ENCODE assay signal across 17 mouse cellular contexts in the genomic region with DNA sequence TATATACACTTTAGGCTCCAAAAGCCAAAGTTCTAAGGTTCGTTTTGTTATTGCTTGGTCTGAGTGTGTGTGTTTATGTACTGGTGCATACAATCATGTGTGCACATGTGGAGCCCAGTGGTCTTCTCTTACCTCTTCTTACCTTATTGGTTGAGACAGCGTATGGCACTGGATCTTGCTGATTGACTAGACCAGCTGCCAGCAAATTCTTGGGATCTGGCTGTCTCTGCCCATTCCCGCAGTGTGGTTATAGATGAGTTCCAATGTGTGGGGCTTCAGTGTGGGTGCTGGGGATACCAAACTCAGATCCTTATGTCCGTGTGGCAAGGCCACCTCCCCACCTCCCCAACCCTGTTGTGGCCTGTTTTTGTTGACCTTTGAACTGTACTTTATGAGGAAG.
"Had no signal": no experiment of that assay in that cellular context is flagged by ENCODE, and none has a peak within 500 bp of the region (broad histone marks: within the 10 kb centered on the region; RNA-seq: fewer than 3 reads in every experiment).

No protein-coding gene starts in this region.

- H3K9ac ChIP-seq: limb, embryonic 13.5 days; liver, embryonic 12.5 days; liver, embryonic 15.5 days; midbrain, embryonic 12.5 days; neural tube, embryonic 12.5 days; neural tube, embryonic 15.5 days; stomach, embryonic 15.5 days had no signal

- H3K27me3 ChIP-seq: limb, embryonic 13.5 days; liver, embryonic 12.5 days; liver, embryonic 15.5 days; midbrain, embryonic 12.5 days; neural tube, embryonic 12.5 days; stomach, embryonic 15.5 days had no signal

- H3K4me2 ChIP-seq: limb, embryonic 13.5 days; liver, embryonic 12.5 days; liver, embryonic 15.5 days; midbrain, embryonic 12.5 days; neural tube, embryonic 12.5 days; neural tube, embryonic 15.5 days; stomach, embryonic 15.5 days had no signal

- DNase-seq: lung, adult 2 months; right cerebral cortex, adult 18-20 months; right cerebral cortex, postnatal 14 days; right cerebral cortex, postnatal 4 days; spleen, adult 18-20 months; thymus, adult 18-20 months; thymus, postnatal 36 days had no signal

- H3K9me3 ChIP-seq: limb, embryonic 10.5 days; liver, embryonic 15.5 days; midbrain, embryonic 12.5 days; neural tube, embryonic 12.5 days; neural tube, embryonic 15.5 days; stomach, embryonic 15.5 days had no signal

- H3K27ac ChIP-seq: limb, embryonic 10.5 days; limb, embryonic 13.5 days; liver, embryonic 12.5 days; liver, embryonic 15.5 days; macrophage; midbrain, embryonic 12.5 days; neural tube, embryonic 12.5 days; neural tube, embryonic 15.5 days; stomach, embryonic 15.5 days had no signal

- ATAC-seq: hindbrain, embryonic 16.5 days; liver, embryonic 12.5 days had no signal

- H3K4me3 ChIP-seq: limb, embryonic 10.5 days; limb, embryonic 13.5 days; liver, embryonic 12.5 days; liver, embryonic 15.5 days; midbrain, embryonic 12.5 days; neural tube, embryonic 12.5 days; neural tube, embryonic 15.5 days; stomach, embryonic 15.5 days had no signal

- H3K36me3 ChIP-seq: limb, embryonic 10.5 days; limb, embryonic 13.5 days; liver, embryonic 12.5 days; liver, embryonic 15.5 days; midbrain, embryonic 12.5 days; neural tube, embryonic 12.5 days; neural tube, embryonic 15.5 days; stomach, embryonic 15.5 days had no signal

- H3K4me1 ChIP-seq: limb, embryonic 13.5 days; midbrain, embryonic 12.5 days had no signal
